Mouse (Mus musculus) thymus, adult 2 months (tissue): Measurements from ENCODE around the gene Cyp1b1. TPM values are rescaled to one million over a fixed set of nuclear protein-coding genes. Genes with fewer than 3 reads are reported as not detected.

Source experiments
- DNase-seq: peaks from one replicate; pipeline ENCODE4 v3.0.0; 2021
- H3K27ac ChIP-seq: fragments of 200-500 bp; 2 replicates; pipeline ENCODE4 v1.5.1; 2012; ENCODE audit warnings: low read length, control low read depth; ENCODE audit not compliant: control insufficient read depth, insufficient read depth
- H3K27me3 ChIP-seq: fragments of 200-500 bp; 2 replicates; pipeline ENCODE4 v1.6.1; 2012; ENCODE audit warnings: mild to moderate bottlenecking, low read length, moderate library complexity, mixed read lengths; ENCODE audit not compliant: control insufficient read depth, insufficient read depth
- H3K36me3 ChIP-seq: fragments of 200-500 bp; 2 replicates; pipeline ENCODE4 v1.6.1; 2012; ENCODE audit warnings: mild to moderate bottlenecking, low read length, moderate library complexity; ENCODE audit not compliant: control insufficient read depth, insufficient read depth
- H3K4me1 ChIP-seq: fragments of 200-500 bp; replicated peaks from 2 replicates; pipeline ENCODE4 v1.6.1; 2012; ENCODE audit warnings: low read length; ENCODE audit not compliant: control insufficient read depth, insufficient read depth
- H3K4me3 ChIP-seq: fragments of 200-500 bp; 2 replicates; pipeline ENCODE4 v1.5.1; 2012; ENCODE audit warnings: mild to moderate bottlenecking, low read length, control low read depth, moderate library complexity; ENCODE audit not compliant: control insufficient read depth, insufficient read depth
- CTCF ChIP-seq: fragments of 200-500 bp; IDR thresholded peaks from 2 replicates; pipeline ENCODE4 v1.5.1; 2012; ENCODE audit warnings: mild to moderate bottlenecking, control low read depth, low read length, moderate library complexity, borderline replicate concordance; ENCODE audit not compliant: control insufficient read depth, poor library complexity, insufficient read depth; ENCODE audit errors: extremely low read depth
- POLR2A ChIP-seq: fragments of 200-500 bp; IDR thresholded peaks from 2 replicates; pipeline ENCODE4 v1.6.1; 2012; ENCODE audit warnings: mild to moderate bottlenecking, low read length, control low read depth, moderate library complexity; ENCODE audit not compliant: control insufficient read depth, poor library complexity, insufficient read depth; ENCODE audit errors: extremely low read depth
- WGBS: fragments of 180-500 bp; shearing (Covaris S2); methylation state at CpG from one replicate; pipeline ENCODE4 v1.1.7; 2018; 5-methylcytosine and 5-hydroxymethylcytosine counted together
- polyA plus RNA-seq: library from polyadenylated mRNA; depleted of rRNA; stranded (reverse); fragments of >200 nt; gene quantifications from 2 replicates; pipeline ENCODE4 v1.2.3, GENCODE M21; 2012

Cyp1b1 gene
- polyA plus RNA-seq, 1 experiment = 14.1 TPM

GRCm38 (mm10) chr17:79730988-79731387 is 16.1 kb upstream of the Cyp1b1 start:
- H3K27me3 ChIP-seq = no peaks in the 10 kb centered on the region
- no peaks in the 10 kb centered on the region for H3K36me3 ChIP-seq
- no peaks in the 10 kb centered on the region for H3K4me1 ChIP-seq
- 82% methylated on average over 8 of the region's 8 CpGs for WGBS
- TF ChIP-seq POLR2A = no peak
- no peak for TF ChIP-seq CTCF
- DNase-seq = no peak
- no peak overlapping the region for H3K27ac ChIP-seq
- no peak overlapping the region for H3K4me3 ChIP-seq

GRCm38 (mm10) chr17:79728585-79729503 is 14.0 kb upstream of the Cyp1b1 start:
- no peaks in the 10 kb centered on the region for H3K27me3 ChIP-seq
- DNase-seq = no peak
- H3K4me1 ChIP-seq = no peaks in the 10 kb centered on the region
- 54% methylated on average over 16 of the region's 16 CpGs for WGBS
- H3K36me3 ChIP-seq = no peaks in the 10 kb centered on the region
- TF ChIP-seq POLR2A (no peak), CTCF (no peak)
- H3K27ac ChIP-seq = no peak overlapping the region
- H3K4me3 ChIP-seq = no peak overlapping the region

DNA sequence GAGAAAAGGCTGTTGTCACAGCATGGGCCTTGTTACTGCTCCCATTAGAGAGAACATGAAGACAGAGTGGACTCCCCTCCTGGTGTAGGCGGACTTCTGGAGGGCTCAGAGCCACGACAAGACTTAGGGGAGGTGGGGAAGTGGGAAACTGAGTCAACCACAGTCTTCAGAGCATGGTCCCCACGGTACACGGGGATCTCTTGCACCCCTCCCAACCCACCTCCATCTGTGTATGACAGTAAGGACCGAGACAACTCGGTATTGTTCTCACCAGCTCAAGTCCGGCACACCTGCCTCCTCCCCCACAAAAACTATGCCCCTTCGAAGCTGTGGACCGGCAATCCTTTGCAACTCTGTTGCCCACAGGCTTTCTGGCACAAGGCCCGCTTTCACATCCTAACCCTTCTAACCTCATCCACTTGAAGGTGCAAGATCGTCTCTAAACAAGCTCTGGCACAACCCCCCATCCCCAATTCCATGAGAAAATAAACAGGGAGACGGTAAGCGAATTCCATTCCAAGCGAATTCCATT is 13.3 kb upstream of the Cyp1b1 start:
- H3K4me1 ChIP-seq = no peaks in the 10 kb centered on the region
- WGBS = 36% methylated on average over 14 of the region's 14 CpGs
- H3K27me3 ChIP-seq = no peaks in the 10 kb centered on the region
- H3K36me3 ChIP-seq = no peaks in the 10 kb centered on the region
- H3K4me3 ChIP-seq = no peak overlapping the region
- no peak for DNase-seq
- H3K27ac ChIP-seq = no peak overlapping the region
- TF ChIP-seq POLR2A (no peak), CTCF (no peak)

- no peak overlapping the region for H3K27ac ChIP-seq
- WGBS = 87% methylated on average over 5 of the region's 5 CpGs
- H3K27me3 ChIP-seq = no peaks in the 10 kb centered on the region
- no peak overlapping the region for H3K4me3 ChIP-seq
- DNase-seq = no peak
- no peaks in the 10 kb centered on the region for H3K4me1 ChIP-seq
- H3K36me3 ChIP-seq = no peaks in the 10 kb centered on the region
- no peak for TF ChIP-seq CTCF
- TF ChIP-seq POLR2A = no peak
Measured at GRCm38 (mm10) chr17:79726613-79727012, 11.8 kb upstream of the Cyp1b1 start.

DNA sequence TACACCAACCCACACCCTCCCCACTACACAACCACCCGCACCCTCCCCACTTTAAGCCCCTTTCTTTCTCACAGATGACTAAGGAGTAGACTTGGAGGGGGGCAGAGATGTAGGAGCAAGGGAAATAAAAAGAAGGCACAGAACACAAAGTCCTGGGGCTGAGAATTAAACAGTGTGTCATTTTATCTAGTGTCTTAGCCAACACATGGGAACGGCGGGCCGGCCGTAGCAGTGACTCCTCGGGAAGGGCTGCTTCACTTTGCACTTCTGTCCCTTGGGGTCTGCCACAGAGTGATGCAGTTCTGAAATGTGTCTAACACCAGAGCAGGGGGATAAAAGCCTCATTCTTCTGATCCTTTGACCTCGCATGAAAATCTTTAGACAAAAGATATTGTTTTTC is 5.8 kb upstream of the Cyp1b1 start:
- no peak overlapping the region for H3K4me3 ChIP-seq
- H3K4me1 ChIP-seq = peaks cover 4% of the 10 kb centered on the region
- TF ChIP-seq CTCF = no peak
- no peak for TF ChIP-seq POLR2A
- no peak overlapping the region for H3K27ac ChIP-seq
- DNase-seq = no peak
- 85% methylated on average over 7 of the region's 7 CpGs for WGBS
- no peaks in the 10 kb centered on the region for H3K36me3 ChIP-seq
- no peaks in the 10 kb centered on the region; the same call in 1 of the 2 replicates for H3K27me3 ChIP-seq

DNA sequence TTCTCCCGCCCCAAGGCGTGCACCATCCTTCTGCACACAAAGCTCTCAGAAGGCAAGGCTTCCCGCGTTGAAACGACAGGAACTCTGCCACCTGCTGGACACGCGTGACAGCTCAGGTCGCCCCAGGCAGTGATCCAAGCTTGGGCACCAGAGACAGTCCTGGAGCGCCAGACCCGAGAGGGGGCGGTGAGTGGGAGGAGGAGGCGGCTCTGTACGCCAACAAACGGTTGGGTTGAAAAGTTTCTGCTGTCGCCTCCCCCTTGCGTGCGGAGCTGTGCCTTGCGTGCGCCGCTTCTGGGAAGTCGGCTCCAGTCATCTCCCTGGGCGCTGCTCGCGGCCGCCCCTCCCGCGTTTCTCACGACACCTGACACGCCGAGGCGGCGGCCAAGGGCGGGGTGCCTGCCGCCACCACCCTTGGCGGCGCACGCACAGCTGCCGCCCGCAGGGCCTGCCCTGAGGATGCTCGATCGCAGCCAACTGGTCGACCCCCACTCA is 835 bp upstream of the Cyp1b1 start:
- TF ChIP-seq POLR2A (no peak), CTCF (peak; percentile 92)
- Histone ChIP-seq H3K4me1 (peaks cover 26% of the 10 kb centered on the region), H3K4me3 (peak overlapping the region; percentile 46), H3K36me3 (no peaks in the 10 kb centered on the region), H3K27ac (no peak overlapping the region), H3K27me3 (peaks cover 25% of the 10 kb centered on the region)
- WGBS = 2% methylated on average over 42 of the region's 42 CpGs
- peak; percentile 91 for DNase-seq
